9 mouse cellular contexts compared by ENCODE assay signal in genomic region chr1:153665066-153665715, GRCm38 (mm10). TPM values are rescaled to one million over a fixed set of nuclear protein-coding genes. Genes with fewer than 3 reads are reported as not detected.
DNase-seq lines count a peak whose midpoint lies in the region; ATAC-seq lines count a peak whose summit lies in the region.
"Had no signal": no experiment of that assay in that cellular context is flagged by ENCODE, and none has a peak within 500 bp of the region (broad histone marks: within the 10 kb centered on the region; RNA-seq: fewer than 3 reads in every experiment).

No protein-coding gene starts in this region.

- H3K27ac ChIP-seq in neural tube, embryonic 15.5 days (replicated peaks), result peak overlapping the region; percentile 82
- no peak overlapping the region for H3K27ac ChIP-seq in liver, embryonic 11.5 days (ENCODE audit: low read depth, low read length)
- H3K27ac ChIP-seq in intestine, embryonic 16.5 days (ENCODE audit: low read length), result no peak overlapping the region
- H3K27ac ChIP-seq: stomach, embryonic 15.5 days had no signal

- WGBS in neural tube, embryonic 15.5 days, result 5% methylated on average over 9 of the region's 10 CpGs
- 12% methylated on average over 10 of the region's 10 CpGs for WGBS in liver, embryonic 11.5 days
- 20% methylated on average over 10 of the region's 10 CpGs for WGBS in intestine, embryonic 16.5 days

- H3K4me3 ChIP-seq in neural tube, embryonic 15.5 days (replicated peaks), result peak overlapping the region; percentile 9
- no peak overlapping the region for H3K4me3 ChIP-seq in liver, embryonic 11.5 days (ENCODE audit: low read depth, low read length)
- no peak overlapping the region for H3K4me3 ChIP-seq in intestine, embryonic 16.5 days (ENCODE audit: low read length)
- H3K4me3 ChIP-seq: stomach, embryonic 15.5 days had no signal

- H3K4me1 ChIP-seq in neural tube, embryonic 15.5 days, result peaks cover 74% of the 10 kb centered on the region
- no peaks in the 10 kb centered on the region for H3K4me1 ChIP-seq in liver, embryonic 11.5 days (replicated peaks; ENCODE audit: control insufficient read depth, insufficient read depth, low read length)
- peaks cover 11% of the 10 kb centered on the region for H3K4me1 ChIP-seq in intestine, embryonic 16.5 days (ENCODE audit: control insufficient read depth, insufficient read depth, low read length)

- DNase-seq in adrenal gland, postnatal 25 days, result peak; percentile 16
- no peak for DNase-seq in adrenal gland, postnatal 14 days
- peak; percentile 37 for DNase-seq in lung, postnatal 10 days
- no peak for DNase-seq in lung, postnatal 36 days
- peak; percentile 60 to 73 for DNase-seq in left cerebral cortex, postnatal 14 days (ENCODE audit: low spot score in 2 of 2)
- DNase-seq in liver, embryonic 11.5 days (ENCODE audit: low spot score), result no peak

- H3K9ac ChIP-seq in neural tube, embryonic 15.5 days (replicated peaks), result peak overlapping the region; percentile 39; the same call in 1 of the 2 replicates
- no peak overlapping the region for H3K9ac ChIP-seq in liver, embryonic 11.5 days (ENCODE audit: low read depth, low read length)
- H3K9ac ChIP-seq in intestine, embryonic 16.5 days (ENCODE audit: low read depth, low read length), result no peak overlapping the region
- H3K9ac ChIP-seq: stomach, embryonic 15.5 days had no signal

- intact Hi-C loops in left cerebral cortex, postnatal 14 days (cut with DNase I), result loop anchor here (5.0 kb wide), 1 partner anchor 108 kb away; no protein-coding TSS in a partner anchor

- H3K27me3 ChIP-seq in neural tube, embryonic 15.5 days (replicated peaks), result no peaks in the 10 kb centered on the region
- H3K27me3 ChIP-seq in liver, embryonic 11.5 days (replicated peaks; ENCODE audit: control insufficient read depth, insufficient read depth, low read length), result peaks cover 13% of the 10 kb centered on the region
- peaks cover 11% of the 10 kb centered on the region; the same call in 1 of the 2 replicates for H3K27me3 ChIP-seq in intestine, embryonic 16.5 days (replicated peaks; ENCODE audit: control insufficient read depth, insufficient read depth, low read length)

- H3K4me2 ChIP-seq in neural tube, embryonic 15.5 days, result peak overlapping the region; percentile 47
- no peak overlapping the region for H3K4me2 ChIP-seq in liver, embryonic 11.5 days
- no peak overlapping the region for H3K4me2 ChIP-seq in intestine, embryonic 16.5 days (ENCODE audit: low read depth, low read length)
- H3K4me2 ChIP-seq: stomach, embryonic 15.5 days had no signal

- peak; percentile 59 for ATAC-seq in neural tube, embryonic 15.5 days (ENCODE audit: low FRiP score)
- ATAC-seq in liver, embryonic 11.5 days (replicated peaks; ENCODE audit: low FRiP score), result no peak
- no peak for ATAC-seq in intestine, embryonic 16.5 days

- no peaks in the 10 kb centered on the region for H3K9me3 ChIP-seq in neural tube, embryonic 15.5 days (replicated peaks)
- no peaks in the 10 kb centered on the region for H3K9me3 ChIP-seq in liver, embryonic 11.5 days (ENCODE audit: control insufficient read depth, low read length)
- H3K9me3 ChIP-seq in intestine, embryonic 16.5 days (ENCODE audit: control insufficient read depth, low read length), result no peaks in the 10 kb centered on the region
- H3K9me3 ChIP-seq: stomach, embryonic 15.5 days had no signal

- H3K36me3 ChIP-seq in neural tube, embryonic 15.5 days, result no peaks in the 10 kb centered on the region
- H3K36me3 ChIP-seq in liver, embryonic 11.5 days (ENCODE audit: control insufficient read depth, insufficient read depth, low read length), result no peaks in the 10 kb centered on the region
- no peaks in the 10 kb centered on the region for H3K36me3 ChIP-seq in intestine, embryonic 16.5 days (ENCODE audit: control insufficient read depth, insufficient read depth, low read length)
- H3K36me3 ChIP-seq: stomach, embryonic 15.5 days had no signal

RNA-seq across cellular contexts. Expression of gene Rgs8, which starts 12.4 kb away (rescaled TPM):
- total RNA-seq in adrenal gland, postnatal 25 days (2021), result not detected in 2 replicates
- 0.07 and 0.41 TPM in 2 replicates for total RNA-seq in adrenal gland, postnatal 14 days (2021)
- total RNA-seq in left cerebral cortex, postnatal 14 days (2021), result 10 to 100 TPM; 37.6 to 39.6 TPM
- polyA plus RNA-seq in neural tube, embryonic 15.5 days (2015; fragmentation: Nextera tagmentation; extraction: Ambion mirVana), result 11.2 and 13.4 TPM in 2 replicates
- 0.09 and 0.19 TPM in 2 replicates for polyA plus RNA-seq in liver, embryonic 11.5 days (2014; fragmentation: Nextera tagmentation; extraction: Ambion mirVana)
- polyA plus RNA-seq in intestine, embryonic 16.5 days (2015; fragmentation: Nextera tagmentation; extraction: Ambion mirVana), result 0.09 and 0.22 TPM in 2 replicates

Comparison
In these comparisons a context has a peak if more than half of its experiments do, and no peak if none do; other contexts are left out.
1. DNase-seq: peak in adrenal gland, postnatal 25 days (single experiment), lung, postnatal 10 days (single experiment) and left cerebral cortex, postnatal 14 days (2 of 2); none in adrenal gland, postnatal 14 days (single experiment), lung, postnatal 36 days (single experiment) and liver, embryonic 11.5 days (single experiment).
2. RNA of gene Rgs8, which starts 12.4 kb away (total RNA-seq): 37.6 to 39.6 TPM in left cerebral cortex, postnatal 14 days; 0.07 to 0.41 TPM in adrenal gland, postnatal 14 days and not detected in adrenal gland, postnatal 25 days; every median in the first group is over 10 times any median in the second.